Mouse (Mus musculus): Measurements from ENCODE around the gene Reep3. TPM values are rescaled to one million over a fixed set of nuclear protein-coding genes. Genes with fewer than 3 reads are reported as not detected.

The Reep3 gene
- polyA plus RNA-seq, 2 experiments = 35.0 to 41.3 TPM

GRCm38 (mm10) chr10:67036542-67036941 lies 60.2 kb downstream of the Reep3 start:
- H3K9ac ChIP-seq (ENCODE audit: low read depth, low read length, severe bottlenecking) = no peak overlapping the region
- WGBS = 72% methylated on average over 10 of the region's 10 CpGs
- H3K4me2 ChIP-seq (replicated peaks; ENCODE audit: low read depth, low read length, severe bottlenecking) = no peak overlapping the region
- TF ChIP-seq POLR2A (IDR thresholded peaks at IDR 0.05; ENCODE audit: borderline replicate concordance, extremely low read depth, insufficient read depth, insufficient read length) = no peak
- H3K27ac ChIP-seq (replicated peaks; ENCODE audit: low read depth, low read length) = no peak overlapping the region
- DNase-seq (ENCODE audit: low spot score) (no peak), ATAC-seq (ENCODE audit: low FRiP score, low read depth) (no peak)
- no peaks in the 10 kb centered on the region for H3K27me3 ChIP-seq (ENCODE audit: control insufficient read depth, insufficient read depth, low read length)
- H3K9me3 ChIP-seq (ENCODE audit: control insufficient read depth, low read length) = no peaks in the 10 kb centered on the region
- H3K36me3 ChIP-seq (ENCODE audit: control insufficient read depth, insufficient read depth, low read length) = peaks cover 5% of the 10 kb centered on the region; the same call in 1 of the 2 replicates
- H3K4me3 ChIP-seq (replicated peaks; ENCODE audit: low read length) = no peak overlapping the region
- peaks cover 3% of the 10 kb centered on the region; the same call in 1 of the 2 replicates for H3K4me1 ChIP-seq (ENCODE audit: control insufficient read depth, insufficient read depth, low read length)

- H3K36me3 ChIP-seq (ENCODE audit: control insufficient read depth, insufficient read depth, low read length) = peaks cover 5% of the 10 kb centered on the region; the same call in 1 of the 2 replicates
- ATAC-seq (ENCODE audit: low FRiP score, low read depth) = no peak
- no peak for TF ChIP-seq POLR2A (IDR thresholded peaks at IDR 0.05; ENCODE audit: borderline replicate concordance, extremely low read depth, insufficient read depth, insufficient read length)
- 83% methylated on average over 5 of the region's 5 CpGs for WGBS
- peaks cover 3% of the 10 kb centered on the region; the same call in 1 of the 2 replicates for H3K4me1 ChIP-seq (ENCODE audit: control insufficient read depth, insufficient read depth, low read length)
- no peak overlapping the region for H3K4me2 ChIP-seq (replicated peaks; ENCODE audit: low read depth, low read length, severe bottlenecking)
- no peak for DNase-seq (ENCODE audit: low spot score)
- H3K4me3 ChIP-seq (replicated peaks; ENCODE audit: low read length) = no peak overlapping the region
- no peaks in the 10 kb centered on the region for H3K27me3 ChIP-seq (ENCODE audit: control insufficient read depth, insufficient read depth, low read length)
- H3K9me3 ChIP-seq (ENCODE audit: control insufficient read depth, low read length) = no peaks in the 10 kb centered on the region
- no peak overlapping the region for H3K27ac ChIP-seq (replicated peaks; ENCODE audit: low read depth, low read length)
- H3K9ac ChIP-seq (ENCODE audit: low read depth, low read length, severe bottlenecking) = no peak overlapping the region
Measured at GRCm38 (mm10) chr10:67036141-67036540, 60.6 kb downstream of the Reep3 start.

DNA sequence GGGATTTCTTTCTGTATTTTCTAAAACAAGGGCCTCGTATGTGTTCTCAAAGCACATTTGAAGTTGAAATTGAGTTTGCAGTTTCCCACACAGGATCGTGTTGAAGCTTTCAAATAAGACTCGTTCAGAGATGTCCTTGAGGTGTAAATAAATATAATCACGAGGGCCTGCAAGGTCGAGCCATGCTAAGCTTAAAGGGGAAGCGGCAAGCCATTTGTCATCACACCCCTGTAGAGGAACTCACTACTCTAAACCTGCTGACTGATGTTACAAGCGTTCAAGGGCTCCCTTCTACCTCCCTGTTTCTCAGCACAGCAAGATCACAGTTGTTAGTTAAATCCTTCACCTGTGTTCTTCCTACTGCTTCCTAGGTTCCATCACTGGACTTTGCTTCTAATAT lies 65.6 kb downstream of the Reep3 start:
- ATAC-seq (ENCODE audit: low FRiP score, low read depth) = no peak
- 57% methylated on average over 7 of the region's 7 CpGs for WGBS
- H3K9me3 ChIP-seq (ENCODE audit: control insufficient read depth, low read length) = no peaks in the 10 kb centered on the region
- peaks cover 5% of the 10 kb centered on the region; the same call in 1 of the 2 replicates for H3K36me3 ChIP-seq (ENCODE audit: control insufficient read depth, insufficient read depth, low read length)
- H3K27me3 ChIP-seq (ENCODE audit: control insufficient read depth, insufficient read depth, low read length) = no peaks in the 10 kb centered on the region
- H3K4me2 ChIP-seq (replicated peaks; ENCODE audit: low read depth, low read length, severe bottlenecking) = no peak overlapping the region
- DNase-seq (ENCODE audit: low spot score) = no peak
- H3K4me3 ChIP-seq (replicated peaks; ENCODE audit: low read length) = no peak overlapping the region
- no peak for TF ChIP-seq POLR2A (IDR thresholded peaks at IDR 0.05; ENCODE audit: borderline replicate concordance, extremely low read depth, insufficient read depth, insufficient read length)
- H3K4me1 ChIP-seq (ENCODE audit: control insufficient read depth, insufficient read depth, low read length) = peaks cover 7% of the 10 kb centered on the region; the same call in 1 of the 2 replicates
- H3K9ac ChIP-seq (ENCODE audit: low read depth, low read length, severe bottlenecking) = no peak overlapping the region
- H3K27ac ChIP-seq (replicated peaks; ENCODE audit: low read depth, low read length) = no peak overlapping the region

GRCm38 (mm10) chr10:67029297-67029696 lies 67.4 kb downstream of the Reep3 start:
- H3K9ac ChIP-seq (ENCODE audit: low read depth, low read length, severe bottlenecking) = no peak overlapping the region
- 48% methylated on average over 12 of the region's 12 CpGs for WGBS
- DNase-seq (ENCODE audit: low spot score) (no peak), ATAC-seq (ENCODE audit: low FRiP score, low read depth) (no peak)
- H3K27ac ChIP-seq (replicated peaks; ENCODE audit: low read depth, low read length) = peak overlapping the region; percentile 35; the same call in 1 of the 2 replicates
- H3K4me1 ChIP-seq (ENCODE audit: control insufficient read depth, insufficient read depth, low read length) = peaks cover 19% of the 10 kb centered on the region; the same call in 1 of the 2 replicates
- H3K4me3 ChIP-seq (replicated peaks; ENCODE audit: low read length) = no peak overlapping the region
- no peak for TF ChIP-seq POLR2A (IDR thresholded peaks at IDR 0.05; ENCODE audit: borderline replicate concordance, extremely low read depth, insufficient read depth, insufficient read length)
- peaks cover 5% of the 10 kb centered on the region; the same call in 1 of the 2 replicates for H3K36me3 ChIP-seq (ENCODE audit: control insufficient read depth, insufficient read depth, low read length)
- H3K4me2 ChIP-seq (replicated peaks; ENCODE audit: low read depth, low read length, severe bottlenecking) = 0 out of 2 replicates have a peak overlapping the region, but pooled peaks have one; percentile 1
- no peaks in the 10 kb centered on the region for H3K9me3 ChIP-seq (ENCODE audit: control insufficient read depth, low read length)
- H3K27me3 ChIP-seq (ENCODE audit: control insufficient read depth, insufficient read depth, low read length) = no peaks in the 10 kb centered on the region

GRCm38 (mm10) chr10:67026375-67026774 lies 70.4 kb downstream of the Reep3 start:
- no peaks in the 10 kb centered on the region for H3K27me3 ChIP-seq (ENCODE audit: control insufficient read depth, insufficient read depth, low read length)
- no peak overlapping the region for H3K4me3 ChIP-seq (replicated peaks; ENCODE audit: low read length)
- no peak for TF ChIP-seq POLR2A (IDR thresholded peaks at IDR 0.05; ENCODE audit: borderline replicate concordance, extremely low read depth, insufficient read depth, insufficient read length)
- peaks cover 5% of the 10 kb centered on the region for H3K36me3 ChIP-seq (ENCODE audit: control insufficient read depth, insufficient read depth, low read length)
- ATAC-seq (ENCODE audit: low FRiP score, low read depth) (peak; percentile 30; the same call in 1 of the 2 replicates), DNase-seq (ENCODE audit: low spot score) (no peak)
- 44% methylated on average over 8 of the region's 8 CpGs for WGBS
- H3K27ac ChIP-seq (replicated peaks; ENCODE audit: low read depth, low read length) = peak overlapping the region; percentile 53; the same call in 1 of the 2 replicates
- H3K4me1 ChIP-seq (ENCODE audit: control insufficient read depth, insufficient read depth, low read length) = peaks cover 19% of the 10 kb centered on the region; the same call in 1 of the 2 replicates
- H3K4me2 ChIP-seq (replicated peaks; ENCODE audit: low read depth, low read length, severe bottlenecking) = 0 out of 2 replicates have a peak overlapping the region, but pooled peaks have one; percentile 2
- no peak overlapping the region for H3K9ac ChIP-seq (ENCODE audit: low read depth, low read length, severe bottlenecking)
- no peaks in the 10 kb centered on the region for H3K9me3 ChIP-seq (ENCODE audit: control insufficient read depth, low read length)

Data from limb, embryonic 14.5 days (tissue).